ENCODE assay signal across 15 mouse cellular contexts in the genomic region with DNA sequence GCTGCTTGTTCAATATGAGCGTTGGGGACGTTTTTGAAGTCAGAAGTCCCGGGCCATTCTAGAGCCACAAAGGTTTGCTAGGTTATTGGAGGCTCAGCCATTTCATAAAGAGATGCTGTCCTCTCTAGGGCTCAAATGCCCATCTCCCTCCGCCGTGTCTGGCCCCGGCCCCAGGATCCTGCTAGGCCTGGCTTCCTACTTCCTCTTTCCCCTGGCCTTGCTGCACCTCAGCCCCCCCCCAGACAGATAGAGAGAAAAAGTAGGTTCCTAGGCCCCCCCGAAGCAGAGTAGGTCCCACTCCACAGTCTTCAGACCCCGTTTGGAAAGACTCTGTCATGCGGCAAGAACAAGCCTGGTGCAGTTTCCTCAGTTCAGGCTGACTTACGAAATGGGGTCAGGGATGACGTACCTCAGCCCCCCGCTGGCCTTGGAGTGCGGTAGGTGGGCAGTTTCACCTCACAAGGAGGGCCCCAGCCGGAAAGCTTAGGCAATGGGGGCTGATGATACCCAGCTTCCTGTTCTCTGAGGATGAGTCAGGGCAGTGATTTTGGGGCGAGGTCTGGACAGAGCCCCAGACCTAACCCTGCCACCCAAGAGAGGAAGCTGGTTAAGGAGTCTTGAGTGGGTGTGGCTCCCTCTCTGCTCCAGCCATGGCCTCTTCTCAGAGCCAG. TPM values are rescaled to one million over a fixed set of nuclear protein-coding genes. Genes with fewer than 3 reads are reported as not detected.
A peak's percentile ranks its signal among the peaks of the same experiment; 100 is the strongest.
DNase-seq lines count a peak whose midpoint lies in the region; TF ChIP-seq lines count a peak whose summit lies in the region.
"Had no signal": no experiment of that assay in that cellular context is flagged by ENCODE, and none has a peak within 500 bp of the region (broad histone marks: within the 10 kb centered on the region; RNA-seq: fewer than 3 reads in every experiment).

No protein-coding gene starts in this region.

- no peaks in the 10 kb centered on the region for H3K36me3 ChIP-seq in midbrain, embryonic 10.5 days
- H3K36me3 ChIP-seq: hindbrain, embryonic 12.5 days; lung, embryonic 15.5 days had no signal

- TF ChIP-seq POLR2A in lung, adult 2 months (IDR thresholded peaks at IDR 0.05; ENCODE audit: borderline replicate concordance, extremely low read depth, low read depth, low read length): no peak

- peak overlapping the region; percentile 16 for H3K27ac ChIP-seq in gastrocnemius, adult 2 months
- no peak overlapping the region for H3K27ac ChIP-seq in midbrain, embryonic 10.5 days (replicated peaks)
- H3K27ac ChIP-seq: hindbrain, embryonic 12.5 days; lung, embryonic 15.5 days had no signal

- no peak overlapping the region for H3K4me3 ChIP-seq in gastrocnemius, adult 2 months
- no peak overlapping the region for H3K4me3 ChIP-seq in lung, adult 2 months (replicated peaks; ENCODE audit: extremely low read depth, low read depth, low read length)
- H3K4me3 ChIP-seq in midbrain, embryonic 10.5 days: no peak overlapping the region
- H3K4me3 ChIP-seq: hindbrain, embryonic 12.5 days; lung, embryonic 15.5 days had no signal

- H3K4me1 ChIP-seq in lung, adult 2 months (ENCODE audit: control insufficient read depth, insufficient read depth, low read length): no peaks in the 10 kb centered on the region
- H3K4me1 ChIP-seq in midbrain, embryonic 10.5 days: peaks cover 3% of the 10 kb centered on the region
- H3K4me1 ChIP-seq: hindbrain, embryonic 12.5 days; lung, embryonic 15.5 days had no signal

- intact Hi-C loops in gastrocnemius, adult 2 months (cut with DNase I): loop anchor here (10.0 kb wide), 1 partner anchor 47 kb away; no protein-coding TSS in a partner anchor
- intact Hi-C loops in gastrocnemius, postnatal 36 days (cut with DNase I): no loop called here

- no peaks in the 10 kb centered on the region for H3K9me3 ChIP-seq in midbrain, embryonic 10.5 days (replicated peaks)
- H3K9me3 ChIP-seq: hindbrain, embryonic 12.5 days; lung, embryonic 15.5 days had no signal

- peaks cover 29% of the 10 kb centered on the region for H3K27me3 ChIP-seq in midbrain, embryonic 10.5 days (ENCODE audit: low read depth, poor library complexity, severe bottlenecking)

- peak; percentile 14 for DNase-seq in gastrocnemius, adult 2 months
- DNase-seq in gastrocnemius, postnatal 36 days: no peak
- DNase-seq in lung, adult 18-20 months: peak; percentile 62 to 64
- no peak for DNase-seq in lung, adult 2 months
- DNase-seq in induced T-regulatory cell, adult 2 months (ENCODE audit: low read depth): peak; percentile 79
- peak; percentile 50 for DNase-seq in naive thymus-derived CD4-positive, alpha-beta T cell, adult 2 months (ENCODE audit: low read depth)
- no peak for DNase-seq in right cerebral cortex, postnatal 14 days
- no peak for DNase-seq in midbrain, embryonic 10.5 days (ENCODE audit: low spot score)
- DNase-seq: retina, postnatal 1 day had no signal

- TF ChIP-seq CTCF in gastrocnemius, adult 2 months (IDR thresholded peaks at IDR 0.05): no peak
- TF ChIP-seq CTCF in lung, adult 2 months (IDR thresholded peaks at IDR 0.05; ENCODE audit: insufficient read depth, low read length): no peak

- 75% methylated on average over 15 of the region's 15 CpGs for WGBS in lung, adult 2 months
- 83% methylated on average over 15 of the region's 15 CpGs for WGBS in midbrain, embryonic 10.5 days

RNA-seq across cellular contexts. Expression of a gene that starts 7.0 kb away (rescaled TPM):
- total RNA-seq in gastrocnemius, adult 2 months (2021): 1 to 10 TPM; 4.2 to 5.7 TPM
- 1 to 10 TPM; 3.6 to 5.6 TPM for total RNA-seq in gastrocnemius, postnatal 36 days (2021)
- 26.4 and 31.7 TPM in 2 replicates for polyA plus RNA-seq in lung, adult 2 months (2012; rRNA removed)
- 1.1 and 1.2 TPM in 2 replicates for polyA plus RNA-seq in midbrain, embryonic 10.5 days (2016; fragmentation: Nextera tagmentation; extraction: Ambion mirVana)

RNA-seq across cellular contexts. Expression of a gene that starts 30.4 kb away (rescaled TPM):
- not detected for total RNA-seq in gastrocnemius, adult 2 months (2021)
- total RNA-seq in gastrocnemius, postnatal 36 days (2021): not detected
- 0.41 and 0.50 TPM in 2 replicates for polyA plus RNA-seq in lung, adult 2 months (2012; rRNA removed)
- polyA plus RNA-seq in midbrain, embryonic 10.5 days (2016; fragmentation: Nextera tagmentation; extraction: Ambion mirVana): 0.10 and 0.11 TPM in 2 replicates

RNA-seq across cellular contexts. Expression of a gene that starts 40.3 kb away (rescaled TPM):
- total RNA-seq in gastrocnemius, adult 2 months (2021): not detected
- total RNA-seq in gastrocnemius, postnatal 36 days (2021): not detected
- not detected in 2 replicates for polyA plus RNA-seq in lung, adult 2 months (2012; rRNA removed)
- not detected in 2 replicates for polyA plus RNA-seq in midbrain, embryonic 10.5 days (2016; fragmentation: Nextera tagmentation; extraction: Ambion mirVana)
- polyA plus RNA-seq: C2C12; embryonic facial prominence, embryonic 11.5 days; forebrain, embryonic 16.5 days; hindbrain, embryonic 12.5 days; kidney, embryonic 16.5 days; lung, embryonic 15.5 days had no signal

RNA-seq across cellular contexts. Expression of a gene that starts 45.7 kb away (rescaled TPM):
- 1 to 10 TPM; 2.0 to 3.6 TPM for total RNA-seq in gastrocnemius, adult 2 months (2021)
- 1 to 10 TPM; 2.1 to 2.9 TPM for total RNA-seq in gastrocnemius, postnatal 36 days (2021)
- polyA plus RNA-seq in lung, adult 2 months (2012; rRNA removed): 2.9 and 4.7 TPM in 2 replicates
- 7.8 and 8.2 TPM in 2 replicates for polyA plus RNA-seq in midbrain, embryonic 10.5 days (2016; fragmentation: Nextera tagmentation; extraction: Ambion mirVana)

Comparison
In these comparisons a context has a peak if more than half of its experiments do, and no peak if none do; other contexts are left out.
1. DNase-seq: peak in gastrocnemius, adult 2 months (single experiment), lung, adult 18-20 months (2 of 2), induced T-regulatory cell, adult 2 months (single experiment) and naive thymus-derived CD4-positive, alpha-beta T cell, adult 2 months (single experiment); none in gastrocnemius, postnatal 36 days (0 of 2), lung, adult 2 months (single experiment), right cerebral cortex, postnatal 14 days (single experiment) and midbrain, embryonic 10.5 days (single experiment).